ENCODE assay signal across 17 mouse cellular contexts in genomic region chr8:79208181-79208580, GRCm38 (mm10). TPM values are rescaled to one million over a fixed set of nuclear protein-coding genes. Genes with fewer than 3 reads are reported as not detected.
DNase-seq lines count a peak whose midpoint lies in the region; ATAC-seq and TF ChIP-seq lines count a peak whose summit lies in the region.
"Had no signal": no experiment of that assay in that cellular context is flagged by ENCODE, and none has a peak within 500 bp of the region (broad histone marks: within the 10 kb centered on the region; RNA-seq: fewer than 3 reads in every experiment).

No protein-coding gene starts in this region.

- no peak for TF ChIP-seq EP300 in lung, postnatal 0 days (IDR thresholded peaks at IDR 0.05)

- peaks cover 32% of the 10 kb centered on the region for H3K4me1 ChIP-seq in cerebellum, adult 2 months (ENCODE audit: control insufficient read depth, insufficient read depth, low read length)
- H3K4me1 ChIP-seq in lung, postnatal 0 days (ENCODE audit: insufficient read depth, low read depth, low read length) = peaks cover 5% of the 10 kb centered on the region; the same call in 1 of the 2 replicates
- peaks cover 23% of the 10 kb centered on the region for H3K4me1 ChIP-seq in limb, embryonic 11.5 days (ENCODE audit: control insufficient read depth, insufficient read depth, low read length)
- H3K4me1 ChIP-seq in hindbrain, embryonic 12.5 days = peaks cover 27% of the 10 kb centered on the region

- ATAC-seq in lung, postnatal 0 days = no peak
- no peak for ATAC-seq in limb, embryonic 11.5 days (ENCODE audit: insufficient number of reproducible peaks, low FRiP score, low TSS enrichment, low read depth)
- ATAC-seq in hindbrain, embryonic 12.5 days (ENCODE audit: low FRiP score) = no peak

- H3K4me2 ChIP-seq in lung, postnatal 0 days (replicated peaks; ENCODE audit: low read depth, low read length) = 0 out of 2 replicates have a peak overlapping the region, but pooled peaks have one; percentile 71
- no peak overlapping the region for H3K4me2 ChIP-seq in limb, embryonic 11.5 days (ENCODE audit: low read depth, severe bottlenecking)
- no peak overlapping the region for H3K4me2 ChIP-seq in hindbrain, embryonic 12.5 days (replicated peaks)
- H3K4me2 ChIP-seq: liver, embryonic 11.5 days had no signal

- no peak for DNase-seq in cerebellum, adult 2 months
- no peak for DNase-seq in cerebellum, postnatal 14 days
- DNase-seq in lung, postnatal 0 days (ENCODE audit: low spot score) = no peak
- no peak for DNase-seq in lung, adult 18-20 months
- no peak for DNase-seq in limb, embryonic 11.5 days (ENCODE audit: low spot score)
- DNase-seq in left cerebral cortex, postnatal 25 days (ENCODE audit: low spot score in 2 of 2) = no peak
- no peak for DNase-seq in frontal cortex, postnatal 14 days (ENCODE audit: low spot score in 2 of 2)
- DNase-seq: right cerebral cortex, postnatal 14 days; thymus, postnatal 25 days had no signal

- 45% methylated on average over 3 of the region's 3 CpGs for WGBS in cerebellum, adult 2 months
- 56% methylated on average over 3 of the region's 3 CpGs for WGBS in lung, postnatal 0 days
- WGBS in limb, embryonic 11.5 days = 30% methylated on average over 3 of the region's 3 CpGs
- WGBS in hindbrain, embryonic 12.5 days = 49% methylated on average over 3 of the region's 3 CpGs

- peak overlapping the region; percentile 47; the same call in 1 of the 2 replicates for H3K27ac ChIP-seq in cerebellum, adult 2 months (ENCODE audit: insufficient read depth, low read length)
- H3K27ac ChIP-seq in lung, postnatal 0 days (ENCODE audit: low read length) = no peak overlapping the region
- H3K27ac ChIP-seq in limb, embryonic 11.5 days (replicated peaks; ENCODE audit: low read depth, low read length) = peak overlapping the region; percentile 99
- H3K27ac ChIP-seq in hindbrain, embryonic 12.5 days = no peak overlapping the region

- no peaks in the 10 kb centered on the region for H3K9me3 ChIP-seq in lung, postnatal 0 days (ENCODE audit: low read length)
- no peaks in the 10 kb centered on the region for H3K9me3 ChIP-seq in limb, embryonic 11.5 days (ENCODE audit: control insufficient read depth, low read length)
- no peaks in the 10 kb centered on the region for H3K9me3 ChIP-seq in hindbrain, embryonic 12.5 days (replicated peaks)
- H3K9me3 ChIP-seq: hindbrain, embryonic 15.5 days had no signal

- intact Hi-C loops in left cerebral cortex, postnatal 25 days (cut with DNase I) = no loop called here

- no peak overlapping the region for H3K9ac ChIP-seq in lung, postnatal 0 days (replicated peaks; ENCODE audit: low read depth)
- no peak overlapping the region for H3K9ac ChIP-seq in limb, embryonic 11.5 days (ENCODE audit: low read length)
- no peak overlapping the region for H3K9ac ChIP-seq in hindbrain, embryonic 12.5 days
- H3K9ac ChIP-seq: forebrain, postnatal 0 days; hindbrain, embryonic 15.5 days had no signal

- no peak for TF ChIP-seq CTCF in cerebellum, adult 2 months (IDR thresholded peaks at IDR 0.05; ENCODE audit: borderline replicate concordance, insufficient read depth, low read depth, low read length)
- no peak for TF ChIP-seq CTCF in lung, postnatal 0 days (IDR thresholded peaks at IDR 0.05)

- no peaks in the 10 kb centered on the region for H3K27me3 ChIP-seq in cerebellum, adult 2 months (ENCODE audit: control insufficient read depth, insufficient read depth, low read length)
- H3K27me3 ChIP-seq in lung, postnatal 0 days (replicated peaks; ENCODE audit: insufficient read depth, low read length) = no peaks in the 10 kb centered on the region
- H3K27me3 ChIP-seq in limb, embryonic 11.5 days (ENCODE audit: control insufficient read depth, insufficient read depth, low read length) = no peaks in the 10 kb centered on the region
- no peaks in the 10 kb centered on the region for H3K27me3 ChIP-seq in hindbrain, embryonic 12.5 days
- H3K27me3 ChIP-seq: hindbrain, embryonic 15.5 days had no signal

- no peak for TF ChIP-seq POLR2A in cerebellum, adult 2 months (IDR thresholded peaks at IDR 0.05; ENCODE audit: borderline replicate concordance, insufficient read depth, low read length)

- no peaks in the 10 kb centered on the region for H3K36me3 ChIP-seq in lung, postnatal 0 days (ENCODE audit: insufficient read depth, low read length)
- H3K36me3 ChIP-seq in limb, embryonic 11.5 days (ENCODE audit: control insufficient read depth, insufficient read depth, low read length) = no peaks in the 10 kb centered on the region
- no peaks in the 10 kb centered on the region for H3K36me3 ChIP-seq in hindbrain, embryonic 12.5 days
- H3K36me3 ChIP-seq: hindbrain, embryonic 15.5 days had no signal

- H3K4me3 ChIP-seq in cerebellum, adult 2 months (replicated peaks; ENCODE audit: insufficient read depth, low read depth, low read length) = no peak overlapping the region
- H3K4me3 ChIP-seq in lung, postnatal 0 days (ENCODE audit: low read depth, low read length) = no peak overlapping the region
- no peak overlapping the region for H3K4me3 ChIP-seq in limb, embryonic 11.5 days (ENCODE audit: low read depth, low read length)
- H3K4me3 ChIP-seq in hindbrain, embryonic 12.5 days = no peak overlapping the region
- H3K4me3 ChIP-seq: hindbrain, embryonic 15.5 days; megakaryocyte, embryonic 14.5 days had no signal

RNA-seq across cellular contexts. Expression of gene 1700011L22Rik, which starts 40.2 kb away (rescaled TPM):
- polyA plus RNA-seq in cerebellum, adult 2 months (2012; rRNA removed) = 0.11 TPM in 1 of 2 replicates, not detected in the other
- not detected in 2 replicates for polyA plus RNA-seq in lung, postnatal 0 days (2015; fragmentation: Nextera tagmentation; extraction: Ambion mirVana)
- not detected in 2 replicates for polyA plus RNA-seq in limb, embryonic 11.5 days (2014; fragmentation: Nextera tagmentation; extraction: Ambion mirVana)
- total RNA-seq in left cerebral cortex, postnatal 25 days (2021) = not detected
- polyA plus RNA-seq in hindbrain, embryonic 12.5 days (2016; fragmentation: Nextera tagmentation; extraction: Ambion mirVana) = not detected in 2 replicates
- total RNA-seq: adrenal gland, postnatal 25 days; forebrain, postnatal 0 days; gastrocnemius, postnatal 36 days had no signal
- polyA plus RNA-seq: forebrain, postnatal 0 days; hindbrain, embryonic 15.5 days; liver, embryonic 11.5 days; lung, embryonic 16.5 days had no signal

Comparison
In these comparisons a context has a peak if more than half of its experiments do, and no peak if none do; other contexts are left out.
1. H3K27ac ChIP-seq: peak in cerebellum, adult 2 months (single experiment) and limb, embryonic 11.5 days (single experiment); none in lung, postnatal 0 days (single experiment) and hindbrain, embryonic 12.5 days (single experiment).